Mouse (Mus musculus): ENCODE data around the gene Cabin1. TPM values are rescaled to one million over a fixed set of nuclear protein-coding genes. Genes with fewer than 3 reads are reported as not detected.

Gene Cabin1
- total and polyA plus RNA-seq, 3 experiments = 27.2 to 115 (median 54.9) TPM

DNA sequence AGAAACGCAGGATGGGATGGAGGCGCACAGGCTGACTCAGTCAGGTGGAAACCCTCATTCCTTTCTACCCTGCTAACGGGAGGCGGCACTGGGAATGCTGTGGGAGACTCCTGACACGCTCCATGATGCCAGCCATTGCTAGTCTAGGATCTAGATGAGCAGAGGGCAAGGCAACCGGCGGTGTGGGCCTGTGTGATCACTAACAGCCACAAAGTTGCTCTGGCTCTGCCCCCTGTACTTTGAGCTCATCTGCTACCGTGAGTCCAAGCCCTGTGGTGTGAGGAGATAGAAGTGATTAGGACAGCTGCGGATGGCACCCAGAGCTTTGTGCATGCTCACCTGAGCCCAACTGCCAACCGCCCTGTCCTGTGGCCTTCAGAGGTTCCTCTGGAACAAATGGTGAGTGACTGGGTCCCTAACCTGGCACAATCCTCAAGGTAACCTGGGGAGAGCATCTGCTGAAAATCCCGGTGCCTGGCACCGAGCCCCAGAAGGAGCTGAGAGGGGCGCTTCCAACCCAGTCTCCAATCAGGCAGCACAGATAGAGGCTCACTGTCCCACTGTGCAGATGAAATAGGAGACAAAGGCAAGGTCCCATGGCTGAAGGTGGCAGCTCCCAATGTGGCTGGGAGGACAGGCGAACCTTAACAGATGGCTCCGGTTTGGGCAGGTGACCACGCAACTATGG is 112.6 kb downstream of the Cabin1 start:
- H3K27me3 ChIP-seq (ENCODE audit: control insufficient read depth in 1 of 2, insufficient read depth in 2 of 2, low read length in 2 of 2) = no peaks in the 10 kb centered on the region
- no peaks in the 10 kb centered on the region for H3K4me1 ChIP-seq (ENCODE audit: control insufficient read depth in 1 of 2, insufficient read depth in 2 of 2, low read length in 2 of 2)
- H3K4me3 ChIP-seq (ENCODE audit: control insufficient read depth in 1 of 2, insufficient read depth in 1 of 2, low read depth in 2 of 2, low read length in 2 of 2) = no peak overlapping the region
- peaks cover 0 to 4% of the 10 kb centered on the region in 2 experiments; a peak in 1 of 4 replicates for H3K36me3 ChIP-seq (ENCODE audit: control insufficient read depth in 1 of 2, insufficient read depth in 2 of 2, low read length in 2 of 2)
- TF ChIP-seq MAFK (IDR thresholded peaks at IDR 0.05; ENCODE audit: borderline replicate concordance, low read depth, low read length) (no peak), MAZ (IDR thresholded peaks at IDR 0.05; ENCODE audit: low read depth, low read length) (no peak), CTCF (IDR thresholded peaks at IDR 0.05 in 2 of 3, conservative IDR thresholded peaks at IDR 0.05 in 1 of 3; ENCODE audit: control insufficient read depth in 1 of 3, insufficient read depth in 1 of 3, low read depth in 2 of 3, low read length in 3 of 3, poor library complexity in 1 of 3, severe bottlenecking in 1 of 3) (no peak), NELFE (IDR thresholded peaks at IDR 0.05; ENCODE audit: low read depth, low read length) (no peak), USF1 (IDR thresholded peaks at IDR 0.05; ENCODE audit: low read depth, low read length) (no peak), ZNF384 (IDR thresholded peaks at IDR 0.05; ENCODE audit: low read depth, low read length) (no peak), RCOR1 (IDR thresholded peaks at IDR 0.05; ENCODE audit: low read depth, low read length) (no peak), NRF1 (IDR thresholded peaks at IDR 0.05; ENCODE audit: insufficient read depth, low read depth, low read length, poor library complexity, severe bottlenecking) (no peak), BHLHE40 (IDR thresholded peaks at IDR 0.05; ENCODE audit: borderline replicate concordance, low read depth, low read length) (no peak), KAT2A (conservative IDR thresholded peaks at IDR 0.05; ENCODE audit: low read depth, low read length) (no peak), MEF2A (IDR thresholded peaks at IDR 0.05; ENCODE audit: extremely low read depth, insufficient replicate concordance, low read depth, low read length, poor library complexity, severe bottlenecking) (no peak), MYB (IDR thresholded peaks at IDR 0.05; ENCODE audit: low read depth, low read length) (no peak), CHD2 (IDR thresholded peaks at IDR 0.05; ENCODE audit: low read length) (no peak), TCF12 (IDR thresholded peaks at IDR 0.05; ENCODE audit: low read depth, low read length) (no peak)
- H3K9ac ChIP-seq (ENCODE audit: control insufficient read depth, low read depth, low read length, poor library complexity, severe bottlenecking) = no peak overlapping the region
- no peak overlapping the region for H3K27ac ChIP-seq (ENCODE audit: control insufficient read depth, low read depth, low read length)
- no peak for DNase-seq (ENCODE audit: low read depth, low spot score)
- H3K79me2 ChIP-seq (ENCODE audit: control insufficient read depth, insufficient read depth, low read length, poor library complexity) = no peaks in the 10 kb centered on the region
- no peaks in the 10 kb centered on the region for H3K9me3 ChIP-seq (replicated peaks; ENCODE audit: insufficient read depth, low read length)

DNA sequence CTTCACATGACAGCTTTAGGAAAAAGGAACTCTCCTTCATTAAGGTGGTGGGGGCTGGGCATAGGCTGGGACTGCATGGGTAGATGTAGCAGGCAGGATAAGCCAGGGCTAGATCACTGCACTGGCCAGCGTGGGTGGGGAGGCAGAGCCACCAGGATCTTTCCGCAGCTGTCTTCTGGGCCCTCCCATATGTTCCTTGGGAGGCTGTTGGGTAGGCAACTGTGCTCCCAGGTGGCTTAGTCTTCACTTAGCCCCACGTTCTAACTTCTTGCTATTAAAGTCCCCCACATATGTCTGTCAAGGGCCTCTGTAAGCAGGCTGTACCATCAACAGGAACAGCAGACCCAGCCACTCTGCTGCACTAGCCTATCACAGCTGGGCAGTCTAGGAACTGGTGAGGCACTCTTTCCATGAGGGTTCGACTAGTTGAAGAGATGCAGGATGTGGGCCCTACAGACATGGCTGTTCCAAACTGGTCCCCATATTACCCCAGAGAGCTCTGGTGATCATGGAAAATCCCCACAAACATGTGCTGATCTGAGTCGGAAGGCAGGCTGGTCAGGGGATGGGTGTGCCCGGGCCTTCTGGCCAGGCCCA is 113.7 kb downstream of the Cabin1 start:
- no peak for DNase-seq (ENCODE audit: low read depth, low spot score)
- Histone ChIP-seq H3K79me2 (ENCODE audit: control insufficient read depth, insufficient read depth, low read length, poor library complexity) (no peaks in the 10 kb centered on the region), H3K9ac (ENCODE audit: control insufficient read depth, low read depth, low read length, poor library complexity, severe bottlenecking) (no peak overlapping the region), H3K4me1 (ENCODE audit: control insufficient read depth in 1 of 2, insufficient read depth in 2 of 2, low read length in 2 of 2) (no peaks in the 10 kb centered on the region), H3K9me3 (replicated peaks; ENCODE audit: insufficient read depth, low read length) (no peaks in the 10 kb centered on the region), H3K27ac (ENCODE audit: control insufficient read depth, low read depth, low read length) (no peak overlapping the region), H3K4me3 (ENCODE audit: control insufficient read depth in 1 of 2, insufficient read depth in 1 of 2, low read depth in 2 of 2, low read length in 2 of 2) (no peak overlapping the region), H3K27me3 (ENCODE audit: control insufficient read depth in 1 of 2, insufficient read depth in 2 of 2, low read length in 2 of 2) (no peaks in the 10 kb centered on the region), H3K36me3 (ENCODE audit: control insufficient read depth in 1 of 2, insufficient read depth in 2 of 2, low read length in 2 of 2) (peaks cover 0 to 3% of the 10 kb centered on the region in 2 experiments; a peak in 1 of 4 replicates)
- TF ChIP-seq RAD21 (IDR thresholded peaks at IDR 0.05; ENCODE audit: low read depth, low read length) = no peak
- no peak for TF ChIP-seq MAFK (IDR thresholded peaks at IDR 0.05; ENCODE audit: borderline replicate concordance, low read depth, low read length)
- TF ChIP-seq ZNF384 (IDR thresholded peaks at IDR 0.05; ENCODE audit: low read depth, low read length) = no peak
